Mouse (Mus musculus) G1E (cell line): Measurements from ENCODE around the gene Zc3hc1.

Experiments
- CTCF ChIP-seq: IDR thresholded peaks from 2 replicates; pipeline ENCODE4 v1.5.1; 2012; ENCODE audit warnings: low read depth, low read length, inconsistent platforms, mixed read lengths
- GATA2 ChIP-seq: IDR thresholded peaks from 2 replicates; pipeline ENCODE4 v1.6.1; 2012; ENCODE audit warnings: low read depth, low read length, inconsistent platforms, borderline replicate concordance
- POLR2AphosphoS5 ChIP-seq: IDR thresholded peaks from 2 replicates; pipeline ENCODE4 v1.6.1; 2012; ENCODE audit warnings: low read depth, low read length, inconsistent platforms; ENCODE audit not compliant: insufficient replicate concordance
- TAL1 ChIP-seq: conservative IDR thresholded peaks from 2 replicates; pipeline ENCODE4 v1.6.1; 2012; ENCODE audit warnings: low read depth, low read length, inconsistent platforms, mixed read lengths

DNA sequence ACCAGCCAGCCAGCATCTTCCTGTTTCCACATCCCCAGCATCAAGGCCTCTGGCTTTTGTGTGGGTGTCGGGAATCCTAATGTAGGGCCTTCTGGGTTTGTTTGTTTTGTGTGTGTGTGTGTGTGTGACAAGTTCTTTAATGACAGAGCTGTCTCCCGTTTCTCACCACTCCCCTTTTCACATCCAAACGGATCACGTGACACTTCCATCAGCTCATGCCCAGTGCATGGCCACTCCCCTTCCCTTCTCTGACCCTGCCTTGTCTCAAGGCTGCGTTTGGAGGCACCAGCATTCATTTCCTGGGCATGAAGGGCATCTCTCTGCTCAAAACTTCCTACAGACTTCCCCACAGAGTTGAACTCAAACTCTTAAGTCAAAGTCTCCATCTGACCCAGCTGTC, 27.0 kb downstream of the Zc3hc1 start:
- TF ChIP-seq CTCF (no peak), POLR2AphosphoS5 (no peak), TAL1 (no peak), GATA2 (no peak)
